Mouse (Mus musculus) B cell, adult 2 months (primary cell): ENCODE data around the gene Them7.

Experiments
- DNase-seq, 2 experiments: peaks; one replicate each; pipeline ENCODE4 v3.0.0; 2022

Gene Them7

GRCm38 (mm10) chr2:105380757-105381319, 156.7 kb downstream of the Them7 start:
- no peak for DNase-seq

GRCm38 (mm10) chr2:105383063-105383462, 158.9 kb downstream of the Them7 start:
- DNase-seq, result no peak

DNA sequence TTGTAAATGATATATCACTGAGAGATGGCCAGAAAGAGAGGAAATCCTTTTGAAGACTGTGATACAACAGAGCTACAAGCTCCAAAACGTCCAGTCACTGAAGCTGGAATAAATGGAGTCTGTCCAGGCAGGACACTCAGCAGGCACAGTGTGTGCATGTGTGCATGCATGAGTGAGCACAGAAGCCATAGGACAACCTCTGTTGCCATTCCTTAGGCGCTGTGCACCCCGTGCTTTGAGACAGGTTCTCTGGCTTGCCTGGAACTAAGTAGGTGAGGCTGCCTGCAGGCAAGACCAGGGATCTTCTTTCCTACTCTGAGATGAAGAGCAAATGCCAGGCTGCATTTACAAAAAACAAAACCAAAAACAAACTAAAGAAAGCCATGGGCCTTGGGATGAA, 160.9 kb downstream of the Them7 start:
- no peak for DNase-seq

DNA sequence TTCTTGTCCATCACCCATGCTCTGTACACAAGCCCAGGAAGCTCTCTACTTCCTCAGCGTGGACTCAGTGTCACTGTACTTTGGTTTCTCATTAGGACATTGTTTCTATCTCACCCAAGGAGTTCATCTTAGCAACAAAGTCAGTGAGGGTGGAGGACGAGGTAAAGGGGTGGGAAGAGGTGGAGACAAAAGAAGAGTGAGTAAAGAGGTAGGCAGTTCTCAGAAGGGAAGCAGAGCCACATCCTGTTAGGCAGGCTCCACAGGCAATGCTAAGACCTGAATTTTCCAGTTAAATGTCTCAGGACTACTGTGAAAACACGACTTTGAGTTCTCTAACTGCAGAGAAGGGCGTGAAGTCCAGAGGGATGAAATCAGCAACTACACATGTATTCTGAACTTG, 162.3 kb downstream of the Them7 start:
- DNase-seq, result no peak

DNA sequence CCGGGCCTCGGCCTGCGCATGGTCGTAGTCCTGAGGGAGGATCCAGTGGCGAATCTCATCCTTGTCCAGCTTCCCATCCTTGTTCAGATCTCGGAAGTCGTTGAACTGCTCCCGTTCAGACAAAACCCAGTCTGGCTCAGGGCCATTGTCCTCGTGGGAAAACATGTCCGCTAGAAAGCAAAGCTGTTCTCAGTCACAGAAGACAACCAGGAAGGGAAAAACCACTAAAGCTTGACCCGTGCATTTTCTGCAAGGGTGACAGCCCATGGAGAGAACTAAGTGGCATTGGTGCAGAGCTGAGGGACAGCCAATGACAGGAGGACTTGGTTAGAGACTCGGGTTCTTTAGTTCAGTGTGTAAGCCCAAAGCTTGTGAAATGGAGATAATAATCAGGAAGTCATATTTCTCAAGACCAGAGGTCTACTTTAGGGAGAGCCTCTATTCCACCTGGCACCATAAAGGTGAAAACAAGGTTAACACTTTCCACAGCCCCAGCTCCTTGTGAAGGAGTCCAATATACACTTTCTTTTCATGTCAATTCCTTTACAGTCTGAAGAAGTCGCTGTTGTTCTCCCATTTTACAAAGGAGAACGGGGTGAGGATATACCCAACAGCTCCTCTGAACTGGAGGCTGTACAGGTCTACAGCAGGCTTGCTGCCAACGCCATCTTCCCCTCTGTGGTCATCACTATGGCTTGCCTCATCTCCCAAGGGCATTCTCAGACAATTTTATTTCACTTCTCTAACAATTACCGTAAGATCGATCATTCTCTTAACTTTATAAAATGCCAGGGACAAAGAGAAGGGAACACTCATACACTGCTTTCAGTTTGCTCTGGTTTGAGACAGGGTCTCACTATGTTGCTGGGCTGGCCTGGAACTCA, 165.1 kb downstream of the Them7 start:
- no peak for DNase-seq

DNA sequence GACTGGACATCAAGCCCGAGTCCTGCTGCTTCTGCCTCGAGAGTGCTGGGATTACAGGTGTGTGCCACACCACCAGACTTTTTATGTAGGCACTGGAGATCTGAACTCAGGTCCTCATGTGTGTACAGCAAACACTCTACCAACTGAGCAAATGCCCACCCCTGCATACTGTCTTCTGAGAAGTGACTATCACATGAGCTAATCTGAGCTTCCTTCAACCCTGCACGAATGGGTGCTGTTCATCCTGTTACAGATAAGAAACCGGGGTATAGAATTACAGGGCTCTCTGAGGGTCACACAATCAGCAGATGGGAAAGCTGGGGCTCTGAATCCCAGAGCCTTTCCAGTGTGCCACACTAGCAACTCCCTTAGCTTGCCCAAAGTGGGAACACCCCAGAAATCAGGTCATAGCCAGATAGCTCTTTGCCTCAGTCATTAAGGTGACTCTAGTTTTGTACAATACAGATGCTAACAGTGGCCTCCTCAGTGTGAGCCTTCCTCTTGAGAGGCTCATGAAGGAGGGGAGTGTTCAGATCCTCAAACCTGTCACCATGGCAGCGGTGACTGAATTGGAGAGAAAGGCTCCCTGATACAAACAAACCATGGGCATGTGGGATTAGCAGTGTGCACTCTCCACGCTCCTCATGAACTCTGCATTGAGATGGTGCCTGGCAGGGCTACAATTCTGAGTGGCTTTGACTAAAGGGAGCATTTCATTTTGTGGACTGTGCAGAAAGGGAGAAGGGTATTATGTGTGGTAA, 166.7 kb downstream of the Them7 start:
- no peak for DNase-seq

DNA sequence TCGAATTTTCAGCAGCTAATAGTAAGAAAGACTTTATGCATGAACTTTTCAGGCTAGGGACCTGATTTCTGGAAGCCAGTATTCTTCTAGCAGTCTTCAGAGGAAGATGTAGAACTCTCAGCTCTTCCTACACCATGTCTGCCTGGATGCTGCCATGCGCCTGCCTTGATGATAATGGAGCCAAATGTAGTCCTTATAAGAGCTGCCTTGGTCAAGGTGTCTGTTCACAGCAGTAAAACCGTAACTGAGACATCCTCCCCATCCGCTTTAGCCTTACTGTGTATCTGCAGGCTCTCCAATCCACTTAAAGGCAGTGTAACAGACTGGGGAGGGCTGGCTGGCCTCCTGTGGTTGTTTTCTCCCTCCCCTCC, 167.3 kb downstream of the Them7 start:
- no peak for DNase-seq

- DNase-seq, result no peak
These were observed 168.4 kb downstream of the Them7 start for GRCm38 (mm10) chr2:105392514-105392913.

DNA sequence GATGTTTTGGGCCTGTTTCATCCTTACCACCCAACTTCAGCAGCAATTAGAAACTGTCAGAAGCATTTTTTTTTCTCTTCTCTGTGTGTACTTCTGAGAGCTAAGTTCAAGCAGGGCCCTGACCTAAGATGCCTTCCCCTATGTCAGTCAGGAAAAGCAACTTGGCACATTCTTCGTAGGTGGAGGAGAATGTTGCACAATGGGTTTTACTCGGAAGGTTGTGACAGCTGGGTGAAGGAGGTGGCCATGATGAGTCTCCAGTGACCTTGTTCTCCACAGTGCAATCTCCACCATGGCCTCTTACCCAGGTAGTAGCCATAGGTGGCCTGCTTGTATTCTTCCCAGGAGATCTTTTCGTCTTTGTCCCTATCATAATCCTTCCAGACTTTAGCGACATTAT, 170.3 kb downstream of the Them7 start:
- no peak for DNase-seq

DNA sequence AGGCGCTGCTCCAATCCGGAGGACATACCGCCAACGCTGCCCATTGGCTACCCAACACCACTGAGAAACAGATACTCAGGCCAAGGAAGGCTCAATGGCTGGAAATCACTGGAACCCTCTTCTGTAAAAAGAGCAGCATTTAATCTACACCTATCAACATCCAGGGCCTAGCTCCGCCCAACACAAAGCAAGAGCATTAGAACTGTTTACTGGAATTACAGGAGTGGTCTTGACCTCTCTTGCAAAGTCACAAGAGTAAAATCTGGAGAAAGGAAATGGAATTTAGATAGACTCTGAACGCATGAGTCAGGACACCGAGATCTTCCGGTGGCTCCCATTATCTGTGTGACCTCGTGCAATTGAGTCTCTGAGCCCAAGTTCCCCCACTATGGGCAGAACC, 171.9 kb downstream of the Them7 start:
- DNase-seq, result no peak

- no peak for DNase-seq
These were observed 173.5 kb downstream of the Them7 start for GRCm38 (mm10) chr2:105397446-105398211.

- DNase-seq, result peak; percentile 61 to 66
These were observed 174.5 kb downstream of the Them7 start for GRCm38 (mm10) chr2:105398636-105399084.

- peak; percentile 60 to 61 for DNase-seq
These were observed 175.2 kb downstream of the Them7 start, which contains the start of gene Rcn1 for GRCm38 (mm10) chr2:105399085-105399891. Gene Rcn1, minus strand, starts transcription at chr2:105399319.

DNA sequence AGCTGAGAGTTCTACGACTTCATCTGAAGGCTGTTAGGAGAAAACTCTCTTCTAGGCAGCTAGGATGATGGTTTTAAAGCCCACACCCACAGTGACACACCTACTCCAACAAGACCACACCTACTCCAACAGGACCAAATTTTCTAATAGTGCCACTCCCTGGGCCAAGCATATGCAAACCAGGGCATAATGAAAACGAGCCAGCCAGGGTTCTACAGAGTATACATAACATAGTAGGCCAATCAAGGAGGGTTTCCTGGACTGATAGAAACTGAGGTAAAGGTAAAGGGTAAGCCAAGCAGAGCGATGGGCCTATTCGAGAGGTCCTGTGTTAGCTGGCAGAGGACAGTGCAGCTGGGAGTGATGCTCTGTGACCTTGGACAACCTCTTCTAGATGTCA, 176.4 kb downstream of the Them7 start:
- no peak for DNase-seq

DNA sequence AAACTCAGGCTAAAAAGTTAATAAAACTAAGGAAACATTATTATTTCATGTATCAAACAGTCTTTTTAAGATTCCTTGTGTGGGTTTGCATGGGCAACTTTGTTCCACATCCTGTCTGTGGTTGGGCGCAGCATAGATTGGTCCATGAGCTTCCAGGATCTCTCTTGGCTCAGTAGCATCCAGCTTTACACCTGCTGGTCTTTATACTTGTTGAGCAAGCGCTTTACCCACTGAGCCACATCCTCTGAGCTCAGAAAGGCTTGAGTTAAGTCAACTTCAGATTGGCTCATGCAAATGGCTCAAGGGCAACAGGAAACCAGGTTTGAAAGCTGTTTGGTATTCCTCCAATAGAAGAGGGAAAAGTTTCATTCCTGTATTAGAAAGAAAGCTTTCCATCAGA, 178.1 kb downstream of the Them7 start:
- no peak for DNase-seq

GRCm38 (mm10) chr2:105408511-105408910, 184.4 kb downstream of the Them7 start:
- no peak for DNase-seq

DNA sequence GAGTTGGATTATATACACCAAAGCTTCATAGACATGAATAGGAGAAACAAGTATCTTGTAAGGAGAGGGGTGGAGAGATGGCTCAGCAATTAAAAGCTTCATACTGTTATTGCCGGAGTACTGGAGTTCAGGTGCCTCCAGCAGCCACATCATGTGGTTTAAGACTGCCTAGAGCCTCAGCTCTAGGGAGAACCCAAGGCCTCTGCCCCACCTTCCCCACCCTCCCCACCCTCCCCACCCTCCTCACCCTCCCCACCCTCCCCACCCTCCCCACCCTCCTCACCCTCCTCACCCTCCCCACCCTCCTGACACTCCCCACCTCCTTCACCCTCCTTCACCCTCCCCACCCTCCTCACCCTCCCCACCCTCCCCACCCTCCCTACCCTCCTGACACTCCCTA, 185.1 kb downstream of the Them7 start:
- DNase-seq, result no peak

DNA sequence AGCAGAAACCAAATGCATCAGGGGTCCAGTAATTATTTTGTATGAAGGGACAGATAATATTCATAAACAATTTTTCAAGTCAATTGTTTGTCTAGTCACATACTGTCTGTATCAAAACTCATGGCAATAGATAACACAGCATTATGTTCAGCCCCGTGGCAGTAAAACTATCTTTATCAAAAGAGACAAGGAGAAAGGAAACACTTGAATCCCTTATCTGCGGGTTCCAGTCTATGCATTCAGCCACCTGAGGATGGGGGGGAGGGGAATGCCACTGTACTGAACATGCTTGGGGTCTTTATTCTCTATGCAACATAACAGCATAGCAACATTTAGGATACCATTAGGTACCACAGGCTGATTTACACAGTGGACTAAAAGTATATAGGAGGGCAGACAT, 190.2 kb downstream of the Them7 start:
- DNase-seq, result no peak

DNA sequence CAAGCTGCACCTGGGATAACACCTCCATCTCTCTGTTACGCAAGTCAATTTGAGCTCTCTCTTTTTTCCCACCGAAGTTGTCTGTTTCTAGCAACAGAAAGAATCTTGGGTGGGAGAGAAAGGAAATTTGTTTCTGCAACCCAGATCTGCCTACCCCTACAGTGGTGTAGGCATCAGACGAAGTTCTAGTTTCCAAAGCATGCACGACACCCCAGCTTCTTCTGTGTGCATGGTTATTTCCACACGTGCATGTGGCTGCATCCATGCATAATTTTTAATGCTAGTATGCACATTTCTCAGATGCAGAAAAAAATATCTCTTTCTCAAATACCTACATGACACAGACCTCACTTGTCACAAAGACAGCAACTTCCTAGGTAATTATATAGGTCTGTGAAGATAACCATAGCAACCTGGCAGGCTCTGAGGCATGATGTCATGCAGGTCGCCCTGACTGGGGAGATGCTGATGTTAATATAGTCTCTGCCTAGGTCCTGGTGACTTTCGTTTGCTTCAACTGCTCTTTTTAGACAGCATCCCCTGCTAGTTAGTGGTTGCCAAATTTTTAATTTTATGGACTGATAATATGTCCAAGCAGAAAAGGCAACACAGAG, 192.0 kb downstream of the Them7 start:
- DNase-seq, result no peak

- no peak for DNase-seq
These were observed 192.7 kb downstream of the Them7 start for GRCm38 (mm10) chr2:105416660-105417348.

DNA sequence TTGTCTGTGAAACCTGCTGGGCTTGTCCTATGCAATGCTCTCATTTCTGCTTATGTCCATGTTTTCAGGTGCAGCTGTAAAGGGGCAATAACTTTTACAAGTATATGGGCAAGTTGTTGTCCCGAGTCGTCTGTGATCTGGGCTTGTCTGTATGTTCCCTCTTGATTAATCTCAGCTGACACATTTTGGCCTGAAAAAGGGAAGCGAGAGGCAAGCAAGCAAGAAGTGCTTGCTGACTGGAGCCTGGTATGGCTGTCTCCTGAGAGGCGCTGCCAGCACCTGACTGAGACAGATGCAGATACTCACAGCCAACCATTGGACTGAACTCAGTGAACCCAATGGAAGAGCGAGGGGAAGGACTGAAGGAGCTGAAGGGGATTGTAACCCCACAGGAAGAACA, 193.5 kb downstream of the Them7 start:
- DNase-seq, result no peak
